Mouse (Mus musculus): ENCODE measurements around the gene Isl1. TPM values are rescaled to one million over a fixed set of nuclear protein-coding genes. Genes with fewer than 3 reads are reported as not detected.

Gene Isl1
- polyA plus RNA-seq, 1 experiment from 2014 or later = 5.0 TPM

GRCm38 (mm10) chr13:116304713-116305470, 4.6 kb downstream of the Isl1 start:
- Histone ChIP-seq H3K27ac (no peak overlapping the region), H3K36me3 (no peaks in the 10 kb centered on the region), H3K27me3 (peaks cover 96% of the 10 kb centered on the region), H3K4me1 (peaks cover 17% of the 10 kb centered on the region), H3K9me3 (replicated peaks) (no peaks in the 10 kb centered on the region), H3K4me2 (no peak overlapping the region), H3K4me3 (replicated peaks) (no peak overlapping the region), H3K9ac (no peak overlapping the region)
- ATAC-seq (replicated peaks; ENCODE audit: low FRiP score) = no peak
- WGBS = 4% methylated on average over 25 of the region's 25 CpGs

DNA sequence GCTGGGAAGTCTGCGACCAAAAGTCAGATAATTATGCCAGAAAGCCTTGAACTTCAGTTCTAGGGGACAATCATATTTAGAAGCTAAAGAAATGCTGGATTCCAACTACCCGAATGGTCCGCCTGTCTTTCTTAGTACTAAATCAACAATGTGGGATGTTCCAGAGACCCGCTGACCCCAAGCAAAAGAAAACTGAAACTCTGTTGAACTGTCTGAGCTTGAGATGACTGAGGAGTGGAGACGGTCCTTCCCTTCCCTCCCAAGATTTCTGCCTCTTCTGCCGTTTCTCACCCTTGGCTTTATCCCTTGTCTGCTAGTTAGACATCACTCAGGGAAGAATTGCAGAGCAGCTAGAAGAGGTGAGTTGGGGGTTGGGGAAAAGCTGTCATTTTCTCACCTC, 5.7 kb downstream of the Isl1 start:
- Histone ChIP-seq H3K9ac (no peak overlapping the region), H3K27me3 (peaks cover 96% of the 10 kb centered on the region), H3K9me3 (replicated peaks) (no peaks in the 10 kb centered on the region), H3K36me3 (no peaks in the 10 kb centered on the region), H3K4me1 (peaks cover 8% of the 10 kb centered on the region), H3K4me3 (replicated peaks) (no peak overlapping the region), H3K27ac (no peak overlapping the region), H3K4me2 (no peak overlapping the region)
- ATAC-seq (replicated peaks; ENCODE audit: low FRiP score) = no peak; the same call in 1 of the 2 replicates
- 6% methylated on average over 6 of the region's 6 CpGs for WGBS

- peaks cover 94% of the 10 kb centered on the region for H3K27me3 ChIP-seq
- no peaks in the 10 kb centered on the region for H3K9me3 ChIP-seq (replicated peaks)
- peaks cover 8% of the 10 kb centered on the region for H3K4me1 ChIP-seq
- H3K4me2 ChIP-seq = no peak overlapping the region
- no peak overlapping the region for H3K9ac ChIP-seq
- H3K36me3 ChIP-seq = no peaks in the 10 kb centered on the region
- no peak for ATAC-seq (replicated peaks; ENCODE audit: low FRiP score)
- H3K4me3 ChIP-seq (replicated peaks) = no peak overlapping the region
- WGBS = 17% methylated on average over 15 of the region's 15 CpGs
- H3K27ac ChIP-seq = no peak overlapping the region
Measured at GRCm38 (mm10) chr13:116302861-116303260, 6.6 kb downstream of the Isl1 start.

DNA sequence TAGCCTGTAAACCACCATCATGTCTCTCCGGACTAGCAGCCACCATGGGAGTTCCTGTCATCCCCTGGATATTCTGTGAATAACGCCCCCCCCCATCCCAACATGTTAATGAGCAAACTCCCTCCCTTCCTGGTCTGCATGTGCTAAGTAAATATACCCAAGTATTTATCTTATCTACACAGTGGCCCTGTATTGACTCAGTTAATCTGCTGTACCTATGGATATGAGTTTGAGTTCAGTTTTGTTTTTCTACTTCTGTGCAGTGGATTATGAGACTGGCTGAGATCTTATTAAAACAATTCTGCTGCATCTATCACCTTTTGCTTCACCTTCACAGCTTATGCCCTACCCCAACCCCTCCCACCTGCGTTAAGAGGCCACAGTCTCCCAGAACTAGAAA, 7.8 kb downstream of the Isl1 start:
- no peak overlapping the region for H3K9ac ChIP-seq
- H3K36me3 ChIP-seq = no peaks in the 10 kb centered on the region
- no peak overlapping the region for H3K4me2 ChIP-seq
- H3K4me3 ChIP-seq (replicated peaks) = no peak overlapping the region
- H3K9me3 ChIP-seq (replicated peaks) = no peaks in the 10 kb centered on the region
- WGBS = 26% methylated on average over 3 of the region's 3 CpGs
- peaks cover 97% of the 10 kb centered on the region for H3K27me3 ChIP-seq
- no peak for ATAC-seq (replicated peaks; ENCODE audit: low FRiP score)
- no peak overlapping the region for H3K27ac ChIP-seq
- H3K4me1 ChIP-seq = peaks cover 17% of the 10 kb centered on the region

- H3K27me3 ChIP-seq = peaks cover 97% of the 10 kb centered on the region
- no peak overlapping the region for H3K4me2 ChIP-seq
- WGBS = 25% methylated on average over 7 of the region's 7 CpGs
- ATAC-seq (replicated peaks; ENCODE audit: low FRiP score) = no peak
- peaks cover 12% of the 10 kb centered on the region for H3K4me1 ChIP-seq
- H3K9ac ChIP-seq = no peak overlapping the region
- no peaks in the 10 kb centered on the region for H3K36me3 ChIP-seq
- no peak overlapping the region for H3K4me3 ChIP-seq (replicated peaks)
- H3K27ac ChIP-seq = no peak overlapping the region
- no peaks in the 10 kb centered on the region for H3K9me3 ChIP-seq (replicated peaks)
Measured at GRCm38 (mm10) chr13:116299241-116299640, 10.2 kb downstream of the Isl1 start.

DNA sequence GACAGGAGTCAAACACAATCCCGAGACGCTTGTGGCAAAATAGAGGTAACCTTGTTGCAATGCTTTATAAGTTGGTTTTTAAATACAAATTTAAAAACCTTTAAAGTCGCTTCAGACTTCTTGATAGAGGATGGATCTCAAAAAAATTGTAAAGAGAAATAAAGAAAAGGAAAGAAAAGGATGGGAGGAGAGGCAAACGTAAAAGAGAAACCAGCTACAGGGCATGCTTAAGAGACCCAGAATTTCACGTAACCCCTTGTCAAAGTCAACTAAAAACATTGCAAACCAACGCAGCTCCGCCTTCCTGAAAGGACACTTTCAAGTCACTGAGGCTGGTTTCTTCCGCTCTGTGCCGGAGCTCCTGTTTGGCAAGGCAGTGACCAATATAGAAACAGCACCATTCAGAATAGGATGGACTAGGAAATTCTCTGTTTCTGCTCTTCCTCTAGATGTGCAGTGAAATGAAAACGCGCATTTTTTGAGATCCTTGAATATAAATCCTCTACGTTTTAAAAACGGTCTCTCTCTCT, 10.8 kb downstream of the Isl1 start:
- no peak for ATAC-seq (replicated peaks; ENCODE audit: low FRiP score)
- WGBS = 21% methylated on average over 13 of the region's 13 CpGs

DNA sequence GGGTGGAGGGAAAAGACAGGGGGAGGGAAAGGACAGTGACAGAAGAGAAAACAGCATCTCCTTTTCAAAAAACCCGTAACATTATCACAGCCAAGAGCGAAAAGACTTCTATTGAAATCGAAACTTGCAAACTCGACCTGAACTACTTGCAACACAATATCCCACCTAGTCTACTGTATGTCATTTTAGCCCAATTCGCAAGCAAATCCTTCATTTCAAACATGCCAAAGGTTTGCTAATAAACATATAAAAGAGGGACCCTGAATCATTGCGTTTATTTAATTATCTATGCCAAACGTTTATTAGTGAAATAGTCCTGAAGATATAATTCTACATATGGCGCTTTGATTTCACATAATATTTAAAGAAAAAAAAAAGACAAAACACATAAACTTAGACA, 11.5 kb downstream of the Isl1 start:
- peaks cover 97% of the 10 kb centered on the region for H3K27me3 ChIP-seq
- peak overlapping the region; percentile 23; the same call in 1 of the 2 replicates for H3K4me2 ChIP-seq
- no peaks in the 10 kb centered on the region for H3K36me3 ChIP-seq
- no peaks in the 10 kb centered on the region for H3K9me3 ChIP-seq (replicated peaks)
- H3K27ac ChIP-seq = no peak overlapping the region
- WGBS = 7% methylated on average over 8 of the region's 8 CpGs
- H3K9ac ChIP-seq = no peak overlapping the region
- H3K4me1 ChIP-seq = peaks cover 18% of the 10 kb centered on the region
- no peak for ATAC-seq (replicated peaks; ENCODE audit: low FRiP score)
- no peak overlapping the region for H3K4me3 ChIP-seq (replicated peaks)

More for the DNA sequence above, 10.8 kb downstream of the Isl1 start:
- Histone ChIP-seq H3K27ac (no peak overlapping the region), H3K27me3 (peaks cover 97% of the 10 kb centered on the region), H3K9ac (no peak overlapping the region), H3K36me3 (no peaks in the 10 kb centered on the region), H3K4me2 (no peak overlapping the region), H3K4me3 (replicated peaks) (no peak overlapping the region), H3K4me1 (peaks cover 17% of the 10 kb centered on the region), H3K9me3 (replicated peaks) (no peaks in the 10 kb centered on the region)

DNA sequence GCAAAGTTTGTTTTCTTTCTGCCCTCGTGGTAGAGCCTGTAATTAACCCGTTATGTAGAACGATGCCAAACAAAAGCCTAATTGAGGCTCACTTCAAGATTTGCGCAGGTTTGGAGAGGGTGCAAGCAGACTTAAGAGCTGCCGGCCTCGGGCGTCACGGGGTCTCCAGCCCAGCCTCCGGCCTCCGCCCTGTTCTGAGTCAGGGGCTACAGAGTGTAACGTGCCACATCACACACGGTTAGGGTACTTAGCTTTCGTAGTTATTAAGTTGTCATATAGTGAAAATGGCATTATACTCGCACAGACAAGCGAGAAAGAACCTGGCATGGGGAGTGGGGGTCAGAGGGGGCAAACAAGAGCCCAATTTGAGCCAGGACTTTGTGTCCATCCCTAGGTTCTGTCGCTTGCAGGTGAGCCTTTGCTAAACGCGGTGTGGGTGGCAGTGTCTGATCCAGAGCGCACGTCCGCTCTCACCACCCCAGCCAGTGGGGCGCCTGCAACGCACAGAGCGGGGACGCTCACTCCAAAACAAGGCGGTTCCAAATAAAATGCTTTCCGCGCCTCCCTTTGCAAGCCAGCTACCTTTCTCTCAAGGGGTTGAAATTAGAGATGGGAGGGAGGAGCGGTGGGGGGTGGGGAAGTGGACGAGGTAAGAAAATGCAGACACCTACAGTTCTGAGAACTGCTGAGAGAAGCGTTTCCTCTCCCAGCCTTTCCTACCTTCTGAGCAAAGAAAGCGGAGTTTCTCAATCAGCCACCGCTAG, 12.3 kb downstream of the Isl1 start:
- Histone ChIP-seq H3K9ac (no peak overlapping the region), H3K36me3 (no peaks in the 10 kb centered on the region), H3K27ac (no peak overlapping the region), H3K4me3 (replicated peaks) (peak overlapping the region; percentile 6; the same call in 1 of the 2 replicates), H3K4me2 (peak overlapping the region; percentile 23), H3K4me1 (peaks cover 17% of the 10 kb centered on the region), H3K27me3 (peaks cover 97% of the 10 kb centered on the region), H3K9me3 (replicated peaks) (no peaks in the 10 kb centered on the region)
- peak; percentile 59; the same call in 1 of the 2 replicates for ATAC-seq (replicated peaks; ENCODE audit: low FRiP score)
- WGBS = 2% methylated on average over 33 of the region's 33 CpGs

GRCm38 (mm10) chr13:116295401-116295800, 14.1 kb downstream of the Isl1 start:
- Histone ChIP-seq H3K36me3 (no peaks in the 10 kb centered on the region), H3K9ac (no peak overlapping the region), H3K9me3 (replicated peaks) (no peaks in the 10 kb centered on the region), H3K27me3 (peaks cover 89% of the 10 kb centered on the region), H3K27ac (no peak overlapping the region), H3K4me1 (peaks cover 17% of the 10 kb centered on the region), H3K4me3 (replicated peaks) (no peak overlapping the region), H3K4me2 (no peak overlapping the region)
- no peak for ATAC-seq (replicated peaks; ENCODE audit: low FRiP score)
- 30% methylated on average over 4 of the region's 4 CpGs for WGBS

- Histone ChIP-seq H3K27me3 (peaks cover 85% of the 10 kb centered on the region), H3K4me3 (replicated peaks) (no peak overlapping the region), H3K27ac (no peak overlapping the region), H3K9ac (no peak overlapping the region), H3K9me3 (replicated peaks) (no peaks in the 10 kb centered on the region), H3K4me1 (peaks cover 17% of the 10 kb centered on the region), H3K4me2 (no peak overlapping the region), H3K36me3 (no peaks in the 10 kb centered on the region)
- ATAC-seq (replicated peaks; ENCODE audit: low FRiP score) = no peak
- WGBS = 11% methylated on average over 6 of the region's 6 CpGs
Measured at GRCm38 (mm10) chr13:116294734-116295133, 14.8 kb downstream of the Isl1 start.

DNA sequence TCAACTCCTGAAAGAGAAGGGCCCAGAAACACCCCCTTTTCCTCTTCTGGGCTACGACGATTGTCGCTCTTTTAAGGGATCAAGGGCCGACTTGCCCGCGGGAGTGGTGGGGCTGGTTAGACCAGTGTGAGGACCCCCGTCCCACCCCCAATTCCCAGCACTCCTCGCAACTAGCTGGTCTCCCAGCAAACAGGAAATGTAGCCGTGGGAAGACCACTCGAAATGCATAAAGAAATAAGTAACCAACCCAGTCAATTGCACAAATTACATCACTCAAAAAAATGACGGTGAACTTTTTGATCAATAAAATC, 15.4 kb downstream of the Isl1 start:
- Histone ChIP-seq H3K36me3 (no peaks in the 10 kb centered on the region), H3K27me3 (peaks cover 79% of the 10 kb centered on the region), H3K9ac (no peak overlapping the region), H3K9me3 (replicated peaks) (no peaks in the 10 kb centered on the region), H3K4me1 (peaks cover 17% of the 10 kb centered on the region), H3K4me2 (peak overlapping the region; percentile 30), H3K27ac (no peak overlapping the region), H3K4me3 (replicated peaks) (peak overlapping the region; percentile 8)
- no peak; the same call in 1 of the 2 replicates for ATAC-seq (replicated peaks; ENCODE audit: low FRiP score)
- under 1% methylated on average over 11 of the region's 11 CpGs for WGBS

Measured in kidney, embryonic 15.5 days (tissue).